Mouse (Mus musculus) liver, adult 2 months (tissue): ENCODE results near the gene Cul9. TPM values are rescaled to one million over a fixed set of nuclear protein-coding genes. Genes with fewer than 3 reads are reported as not detected.
A peak's percentile ranks its signal among the peaks of the same experiment; 100 is the strongest.

Source experiments
- DNase-seq: peaks from one replicate; pipeline ENCODE4 v3.0.0-alpha.2; 2011; ENCODE audit warnings: low read depth, low spot score; ENCODE audit errors: extremely low read depth
- H3K27ac ChIP-seq: fragments of 200-500 bp; replicated peaks from 2 replicates; pipeline ENCODE4 v1.5.1; 2012; ENCODE audit warnings: low read depth, mild to moderate bottlenecking, control low read depth, inconsistent platforms, low read length; ENCODE audit not compliant: insufficient read depth
- H3K27me3 ChIP-seq: fragments of 200-500 bp; 2 replicates; pipeline ENCODE4 v1.6.1; 2012; ENCODE audit warnings: mild to moderate bottlenecking, moderate library complexity, low read length, inconsistent platforms; ENCODE audit not compliant: control insufficient read depth, insufficient read depth
- H3K36me3 ChIP-seq: fragments of 200-500 bp; 2 replicates; pipeline ENCODE4 v1.6.1; 2012; ENCODE audit warnings: low read length, inconsistent platforms; ENCODE audit not compliant: control insufficient read depth, insufficient read depth
- H3K4me1 ChIP-seq: fragments of 200-500 bp; 2 replicates; pipeline ENCODE4 v1.6.1; 2011; ENCODE audit warnings: low read length; ENCODE audit not compliant: control insufficient read depth, insufficient read depth
- H3K4me3 ChIP-seq: fragments of 200-500 bp; 2 replicates; pipeline ENCODE4 v1.5.1; 2011; ENCODE audit warnings: low read depth, mild to moderate bottlenecking, control low read depth, low read length, moderate library complexity; ENCODE audit not compliant: insufficient read depth
- H3K79me2 ChIP-seq: fragments of 200-500 bp; 2 replicates; pipeline ENCODE4 v1.6.1; 2012; ENCODE audit warnings: inconsistent platforms, mild to moderate bottlenecking, low read length, moderate library complexity; ENCODE audit not compliant: control insufficient read depth, insufficient read depth
- H3K9ac ChIP-seq: fragments of 200-500 bp; 2 replicates; pipeline ENCODE4 v1.6.1; 2012; ENCODE audit warnings: low read depth, mild to moderate bottlenecking, control low read depth, inconsistent platforms, low read length
- CTCF ChIP-seq: fragments of 200-500 bp; IDR thresholded peaks from 2 replicates; pipeline ENCODE4 v1.5.1; 2011; ENCODE audit warnings: low read depth, low read length, control low read depth
- POLR2A ChIP-seq: fragments of 200-500 bp; IDR thresholded peaks from 2 replicates; pipeline ENCODE4 v1.6.1; 2011; ENCODE audit warnings: low read length, control low read depth; ENCODE audit not compliant: insufficient read depth; ENCODE audit errors: extremely low read depth
- WGBS: fragments of 180-500 bp; shearing (Covaris S2); methylation state at CpG from one replicate; pipeline ENCODE4 v1.1.7; 2018; 5-methylcytosine and 5-hydroxymethylcytosine counted together
- polyA plus RNA-seq: library from polyadenylated mRNA; depleted of rRNA; stranded (reverse); fragments of >200 nt; gene quantifications from 2 replicates; pipeline ENCODE4 v1.2.3, GENCODE M21; 2012
- total RNA-seq: library from RNA; depleted of rRNA; stranded (reverse); fragments of >200 nt; gene quantifications from 2 replicates; pipeline ENCODE4 v1.2.3, GENCODE M21; 2014

The Cul9 gene
- total and polyA plus RNA-seq, 2 experiments = 4.1 to 10.1 TPM

GRCm38 (mm10) chr17:46511059-46511710, 35.0 kb downstream of the Cul9 start:
- Histone ChIP-seq H3K36me3 (no peaks in the 10 kb centered on the region), H3K79me2 (no peaks in the 10 kb centered on the region), H3K4me3 (no peak overlapping the region), H3K4me1 (no peaks in the 10 kb centered on the region), H3K27me3 (no peaks in the 10 kb centered on the region), H3K27ac (no peak overlapping the region), H3K9ac (no peak overlapping the region)
- peak; percentile 42 for DNase-seq
- WGBS = 67% methylated on average over 11 of the region's 11 CpGs
- TF ChIP-seq POLR2A (no peak), CTCF (peak; percentile 56)

- 22% methylated on average over 3 of the region's 3 CpGs for WGBS
- Histone ChIP-seq H3K9ac (no peak overlapping the region), H3K4me1 (no peaks in the 10 kb centered on the region), H3K79me2 (no peaks in the 10 kb centered on the region), H3K36me3 (no peaks in the 10 kb centered on the region), H3K27me3 (no peaks in the 10 kb centered on the region), H3K4me3 (no peak overlapping the region), H3K27ac (no peak overlapping the region)
- DNase-seq = peak; percentile 88
- TF ChIP-seq POLR2A = no peak
- 0 out of 2 replicates have a peak, but pooled peaks have one; percentile 11 for TF ChIP-seq CTCF
These were observed 40.6 kb downstream of the Cul9 start for GRCm38 (mm10) chr17:46505617-46506016.

GRCm38 (mm10) chr17:46503847-46504638, 42.1 kb downstream of the Cul9 start:
- H3K36me3 ChIP-seq = no peaks in the 10 kb centered on the region
- H3K4me3 ChIP-seq = no peak overlapping the region
- no peak overlapping the region for H3K27ac ChIP-seq
- no peaks in the 10 kb centered on the region for H3K79me2 ChIP-seq
- TF ChIP-seq POLR2A (no peak), CTCF (no peak)
- H3K27me3 ChIP-seq = no peaks in the 10 kb centered on the region
- H3K9ac ChIP-seq = no peak overlapping the region
- no peak for DNase-seq
- 87% methylated on average over 14 of the region's 14 CpGs for WGBS
- H3K4me1 ChIP-seq = no peaks in the 10 kb centered on the region

DNA sequence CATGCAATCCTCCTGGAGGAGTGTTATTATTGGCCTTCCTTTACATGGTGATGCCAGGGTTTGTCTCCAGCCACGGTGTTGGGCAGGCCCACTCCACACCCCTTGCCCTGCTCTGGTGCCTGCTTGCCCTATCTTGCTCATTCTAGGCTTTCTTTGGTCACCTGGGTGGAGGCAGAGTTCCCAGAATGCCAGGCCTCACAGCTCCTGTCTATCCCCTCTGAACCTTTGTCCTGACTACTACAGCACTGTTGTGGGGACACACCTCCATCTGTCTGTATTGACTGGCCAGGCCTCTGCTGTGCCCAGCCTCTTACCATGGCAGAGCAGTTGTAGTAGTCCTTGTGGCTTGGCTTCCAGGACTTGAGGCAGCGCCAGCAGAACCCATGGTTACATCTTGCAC, 43.4 kb downstream of the Cul9 start:
- DNase-seq = no peak
- H3K4me1 ChIP-seq = no peaks in the 10 kb centered on the region
- TF ChIP-seq CTCF = no peak
- no peak for TF ChIP-seq POLR2A
- H3K27ac ChIP-seq = no peak overlapping the region
- no peaks in the 10 kb centered on the region for H3K79me2 ChIP-seq
- no peak overlapping the region for H3K4me3 ChIP-seq
- WGBS = 84% methylated on average over 2 of the region's 2 CpGs
- no peaks in the 10 kb centered on the region for H3K27me3 ChIP-seq
- H3K36me3 ChIP-seq = no peaks in the 10 kb centered on the region
- no peak overlapping the region for H3K9ac ChIP-seq

- Histone ChIP-seq H3K27ac (no peak overlapping the region), H3K36me3 (no peaks in the 10 kb centered on the region), H3K27me3 (no peaks in the 10 kb centered on the region), H3K4me3 (no peak overlapping the region), H3K4me1 (0 out of 2 replicates have a peak, but pooled peaks cover 3% of the 10 kb centered on the region), H3K79me2 (no peaks in the 10 kb centered on the region), H3K9ac (no peak overlapping the region)
- no peak for TF ChIP-seq POLR2A
- no peak for TF ChIP-seq CTCF
- WGBS = 68% methylated on average over 8 of the region's 8 CpGs
- DNase-seq = no peak
These were observed 48.2 kb downstream of the Cul9 start for GRCm38 (mm10) chr17:46497956-46498355.
